Mouse (Mus musculus): Measurements from ENCODE around the gene Kpna7. TPM values are rescaled to one million over a fixed set of nuclear protein-coding genes. Genes with fewer than 3 reads are reported as not detected.
"Not testable (repeated sequence)": the region's sequence is repeated elsewhere in the genome, so short reads cannot be mapped to it uniquely, and the experiment has no call there.

Gene Kpna7
- polyA plus RNA-seq, 1 experiment from 2014 or later, result not detected

- not testable (repeated sequence) for H3K27me3 ChIP-seq (ENCODE audit: insufficient read depth, low read length); H3K9me3 ChIP-seq (ENCODE audit: low read depth, low read length); H3K36me3 ChIP-seq (ENCODE audit: insufficient read depth); H3K4me1 ChIP-seq (ENCODE audit: insufficient read depth); H3K27ac ChIP-seq (ENCODE audit: low read depth); H3K4me3 ChIP-seq (ENCODE audit: low read depth, low read length); DNase-seq; H3K9ac ChIP-seq; H3K4me2 ChIP-seq; ATAC-seq (ENCODE audit: insufficient read depth)
- TF ChIP-seq CTCF (IDR thresholded peaks at IDR 0.05; ENCODE audit: low read depth), result peak; percentile 14; the same call in 1 of the 2 replicates
- WGBS, result 43% methylated on average over 2 of the region's 2 CpGs
Measured at GRCm38 (mm10) chr5:145016761-145017160, 67.1 kb downstream of the Kpna7 start.

GRCm38 (mm10) chr5:145014278-145014677, 69.6 kb downstream of the Kpna7 start:
- TF ChIP-seq CTCF (IDR thresholded peaks at IDR 0.05; ENCODE audit: low read depth), result no peak
- Histone ChIP-seq H3K27me3 (ENCODE audit: insufficient read depth, low read length) (no peaks in the 10 kb centered on the region), H3K4me3 (ENCODE audit: low read depth, low read length) (no peak overlapping the region), H3K4me1 (ENCODE audit: insufficient read depth) (no peaks in the 10 kb centered on the region), H3K9me3 (ENCODE audit: low read depth, low read length) (no peaks in the 10 kb centered on the region), H3K9ac (no peak overlapping the region), H3K27ac (ENCODE audit: low read depth) (no peak overlapping the region), H3K4me2 (no peak overlapping the region), H3K36me3 (ENCODE audit: insufficient read depth) (no peaks in the 10 kb centered on the region)
- ATAC-seq (ENCODE audit: insufficient read depth) (no peak), DNase-seq (no peak)
- WGBS, result 63% methylated on average over 1 of the region's 1 CpGs

- Histone ChIP-seq H3K36me3 (ENCODE audit: insufficient read depth) (no peaks in the 10 kb centered on the region), H3K27ac (ENCODE audit: low read depth) (no peak overlapping the region), H3K4me1 (ENCODE audit: insufficient read depth) (no peaks in the 10 kb centered on the region), H3K9ac (no peak overlapping the region), H3K4me3 (ENCODE audit: low read depth, low read length) (no peak overlapping the region), H3K9me3 (ENCODE audit: low read depth, low read length) (no peaks in the 10 kb centered on the region), H3K4me2 (no peak overlapping the region), H3K27me3 (ENCODE audit: insufficient read depth, low read length) (no peaks in the 10 kb centered on the region)
- DNase-seq, result no peak
- WGBS, result 80% methylated on average over 15 of the region's 15 CpGs
- ATAC-seq (ENCODE audit: insufficient read depth), result no peak
- no peak for TF ChIP-seq CTCF (IDR thresholded peaks at IDR 0.05; ENCODE audit: low read depth)
Measured at GRCm38 (mm10) chr5:145008878-145009659, 74.8 kb downstream of the Kpna7 start.

- Histone ChIP-seq H3K27ac (ENCODE audit: low read depth) (no peak overlapping the region), H3K36me3 (ENCODE audit: insufficient read depth) (no peaks in the 10 kb centered on the region), H3K9me3 (ENCODE audit: low read depth, low read length) (no peaks in the 10 kb centered on the region), H3K4me3 (ENCODE audit: low read depth, low read length) (no peak overlapping the region), H3K4me2 (no peak overlapping the region), H3K9ac (no peak overlapping the region), H3K27me3 (ENCODE audit: insufficient read depth, low read length) (no peaks in the 10 kb centered on the region), H3K4me1 (ENCODE audit: insufficient read depth) (no peaks in the 10 kb centered on the region)
- ATAC-seq (ENCODE audit: insufficient read depth), result no peak
- TF ChIP-seq CTCF (IDR thresholded peaks at IDR 0.05; ENCODE audit: low read depth), result no peak
- WGBS, result 68% methylated on average over 6 of the region's 6 CpGs
- no peak for DNase-seq
Measured at GRCm38 (mm10) chr5:145005596-145005995, 78.2 kb downstream of the Kpna7 start.

GRCm38 (mm10) chr5:145004495-145004894, 79.3 kb downstream of the Kpna7 start:
- ATAC-seq (ENCODE audit: insufficient read depth), result no peak
- Histone ChIP-seq H3K4me3 (ENCODE audit: low read depth, low read length) (no peak overlapping the region), H3K27me3 (ENCODE audit: insufficient read depth, low read length) (no peaks in the 10 kb centered on the region), H3K4me1 (ENCODE audit: insufficient read depth) (no peaks in the 10 kb centered on the region), H3K4me2 (no peak overlapping the region), H3K9ac (no peak overlapping the region), H3K27ac (ENCODE audit: low read depth) (no peak overlapping the region), H3K36me3 (ENCODE audit: insufficient read depth) (no peaks in the 10 kb centered on the region), H3K9me3 (ENCODE audit: low read depth, low read length) (no peaks in the 10 kb centered on the region)
- TF ChIP-seq CTCF (IDR thresholded peaks at IDR 0.05; ENCODE audit: low read depth), result no peak
- DNase-seq, result no peak
- WGBS, result 41% methylated on average over 9 of the region's 9 CpGs

GRCm38 (mm10) chr5:145003362-145003761, 80.5 kb downstream of the Kpna7 start:
- Histone ChIP-seq H3K27me3 (ENCODE audit: insufficient read depth, low read length) (no peaks in the 10 kb centered on the region), H3K27ac (ENCODE audit: low read depth) (no peak overlapping the region), H3K9me3 (ENCODE audit: low read depth, low read length) (no peaks in the 10 kb centered on the region), H3K36me3 (ENCODE audit: insufficient read depth) (no peaks in the 10 kb centered on the region), H3K9ac (no peak overlapping the region), H3K4me3 (ENCODE audit: low read depth, low read length) (no peak overlapping the region), H3K4me2 (no peak overlapping the region), H3K4me1 (ENCODE audit: insufficient read depth) (no peaks in the 10 kb centered on the region)
- WGBS, result 82% methylated on average over 3 of the region's 3 CpGs
- ATAC-seq (ENCODE audit: insufficient read depth) (no peak), DNase-seq (no peak)
- no peak for TF ChIP-seq CTCF (IDR thresholded peaks at IDR 0.05; ENCODE audit: low read depth)

- no peak for ATAC-seq (ENCODE audit: insufficient read depth)
- WGBS, result 41% methylated on average over 2 of the region's 2 CpGs
- DNase-seq, result peak; percentile 63
- H3K4me2 ChIP-seq, result no peak overlapping the region
- no peak overlapping the region for H3K9ac ChIP-seq
- H3K36me3 ChIP-seq (ENCODE audit: insufficient read depth), result no peaks in the 10 kb centered on the region
- no peaks in the 10 kb centered on the region for H3K27me3 ChIP-seq (ENCODE audit: insufficient read depth, low read length)
- peak; percentile 63 for TF ChIP-seq CTCF (IDR thresholded peaks at IDR 0.05; ENCODE audit: low read depth)
- no peak overlapping the region for H3K27ac ChIP-seq (ENCODE audit: low read depth)
- H3K4me1 ChIP-seq (ENCODE audit: insufficient read depth), result no peaks in the 10 kb centered on the region
- H3K4me3 ChIP-seq (ENCODE audit: low read depth, low read length), result no peak overlapping the region
- H3K9me3 ChIP-seq (ENCODE audit: low read depth, low read length), result no peaks in the 10 kb centered on the region
Measured at GRCm38 (mm10) chr5:144998491-144998890, 85.3 kb downstream of the Kpna7 start.
